Mouse (Mus musculus): ENCODE results near the gene Cplx3. TPM values are rescaled to one million over a fixed set of nuclear protein-coding genes. Genes with fewer than 3 reads are reported as not detected.

The Cplx3 gene
- polyA plus RNA-seq, 1 experiment from 2014 or later, result not detected

- Histone ChIP-seq H3K4me2 (peak overlapping the region; percentile 54), H3K27ac (peak overlapping the region; percentile 94), H3K36me3 (no peaks in the 10 kb centered on the region), H3K9me3 (replicated peaks) (no peaks in the 10 kb centered on the region), H3K4me1 (replicated peaks) (peaks cover 80% of the 10 kb centered on the region), H3K9ac (peak overlapping the region; percentile 34), H3K27me3 (no peaks in the 10 kb centered on the region), H3K4me3 (peak overlapping the region; percentile 2)
- 2% methylated on average over 6 of the region's 6 CpGs for WGBS
- ATAC-seq (replicated peaks; ENCODE audit: insufficient number of reproducible peaks, insufficient read depth, low FRiP score, low read depth), result peak; percentile 67
Measured at GRCm38 (mm10) chr9:57637741-57638322, 31.8 kb upstream of the Cplx3 start.

DNA sequence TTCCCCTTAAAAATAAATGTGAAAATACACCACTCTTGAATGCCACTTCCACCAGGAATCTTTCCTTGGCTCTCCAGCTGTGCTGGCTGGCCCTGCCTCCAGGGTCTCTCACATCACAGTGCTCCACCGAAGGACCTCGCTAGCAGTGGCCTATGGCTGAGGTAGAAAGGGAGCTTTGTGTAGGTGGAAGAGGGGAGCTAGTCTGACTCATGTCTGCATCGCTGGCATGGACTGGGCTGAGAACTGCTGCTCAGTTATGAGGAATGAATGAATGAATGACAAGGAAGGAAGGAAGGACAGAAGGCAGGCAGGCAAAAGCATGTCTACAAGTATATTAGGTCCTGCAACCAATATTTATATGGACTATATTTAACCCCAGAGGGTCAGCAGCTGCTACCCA lies 31.2 kb upstream of the Cplx3 start:
- H3K27me3 ChIP-seq, result no peaks in the 10 kb centered on the region
- H3K36me3 ChIP-seq, result no peaks in the 10 kb centered on the region
- 31% methylated on average over 3 of the region's 3 CpGs for WGBS
- H3K9ac ChIP-seq, result peak overlapping the region; percentile 34; the same call in 1 of the 2 replicates
- peak overlapping the region; percentile 54 for H3K4me2 ChIP-seq
- peak; percentile 0; the same call in 1 of the 2 replicates for ATAC-seq (replicated peaks; ENCODE audit: insufficient number of reproducible peaks, insufficient read depth, low FRiP score, low read depth)
- H3K4me1 ChIP-seq (replicated peaks), result peaks cover 76% of the 10 kb centered on the region
- peak overlapping the region; percentile 94 for H3K27ac ChIP-seq
- peak overlapping the region; percentile 2 for H3K4me3 ChIP-seq
- no peaks in the 10 kb centered on the region for H3K9me3 ChIP-seq (replicated peaks)

- Histone ChIP-seq H3K4me1 (replicated peaks) (peaks cover 43% of the 10 kb centered on the region), H3K27ac (no peak overlapping the region), H3K9ac (no peak overlapping the region), H3K4me3 (no peak overlapping the region), H3K36me3 (peaks cover 26% of the 10 kb centered on the region), H3K4me2 (no peak overlapping the region), H3K27me3 (no peaks in the 10 kb centered on the region), H3K9me3 (replicated peaks) (no peaks in the 10 kb centered on the region)
- no peak for ATAC-seq (replicated peaks; ENCODE audit: insufficient number of reproducible peaks, insufficient read depth, low FRiP score, low read depth)
- 25% methylated on average over 4 of the region's 4 CpGs for WGBS
Measured at GRCm38 (mm10) chr9:57633481-57634024, 27.5 kb upstream of the Cplx3 start.

DNA sequence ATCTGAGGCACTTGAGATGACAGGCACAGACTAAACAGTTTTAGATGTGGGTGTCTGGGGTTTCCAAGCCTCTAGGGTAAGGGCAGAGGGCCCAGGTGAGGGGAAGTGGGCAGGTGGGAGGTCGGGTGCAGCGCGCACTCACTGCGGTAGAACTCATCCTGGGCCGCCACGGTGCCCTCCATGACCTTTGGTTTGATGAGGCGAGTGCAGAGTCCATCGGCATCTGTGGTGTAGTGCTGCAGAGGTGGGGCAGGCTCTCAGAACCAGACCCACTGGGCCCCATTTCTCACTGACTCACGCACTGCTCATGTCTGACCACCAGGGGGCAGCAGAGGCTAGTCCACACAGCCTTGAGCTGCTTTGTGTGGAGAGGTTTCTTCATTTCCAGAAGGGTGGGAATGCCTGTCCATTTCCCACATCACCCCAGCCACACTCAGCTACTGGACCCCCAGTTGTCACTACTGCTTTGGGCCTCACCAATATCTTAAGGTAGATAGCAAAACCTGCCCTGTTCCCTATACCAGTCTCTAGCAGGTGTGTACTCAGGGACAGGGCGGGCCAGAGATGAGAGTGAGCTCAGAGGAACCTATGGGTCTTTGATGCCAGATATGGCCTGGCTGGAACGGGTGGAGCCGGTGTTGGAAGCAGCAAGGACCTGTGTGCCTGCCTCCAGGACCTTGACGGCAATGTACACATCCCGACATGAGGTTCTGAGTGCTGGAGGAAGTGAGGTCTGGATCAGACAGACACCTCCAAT lies 23.2 kb upstream of the Cplx3 start:
- H3K27me3 ChIP-seq, result no peaks in the 10 kb centered on the region
- no peak overlapping the region for H3K4me2 ChIP-seq
- no peak overlapping the region for H3K9ac ChIP-seq
- no peak overlapping the region for H3K4me3 ChIP-seq
- H3K36me3 ChIP-seq, result peaks cover 60% of the 10 kb centered on the region
- ATAC-seq (replicated peaks; ENCODE audit: insufficient number of reproducible peaks, insufficient read depth, low FRiP score, low read depth), result peak; percentile 53; the same call in 1 of the 2 replicates
- no peaks in the 10 kb centered on the region for H3K9me3 ChIP-seq (replicated peaks)
- 63% methylated on average over 14 of the region's 14 CpGs for WGBS
- no peak overlapping the region for H3K27ac ChIP-seq
- H3K4me1 ChIP-seq (replicated peaks), result peaks cover 17% of the 10 kb centered on the region

GRCm38 (mm10) chr9:57628717-57629116 lies 22.6 kb upstream of the Cplx3 start:
- Histone ChIP-seq H3K4me3 (no peak overlapping the region), H3K27ac (no peak overlapping the region), H3K36me3 (peaks cover 60% of the 10 kb centered on the region), H3K9me3 (replicated peaks) (no peaks in the 10 kb centered on the region), H3K4me2 (no peak overlapping the region), H3K9ac (no peak overlapping the region), H3K4me1 (replicated peaks) (peaks cover 11% of the 10 kb centered on the region), H3K27me3 (no peaks in the 10 kb centered on the region)
- ATAC-seq (replicated peaks; ENCODE audit: insufficient number of reproducible peaks, insufficient read depth, low FRiP score, low read depth), result no peak
- 87% methylated on average over 12 of the region's 12 CpGs for WGBS

GRCm38 (mm10) chr9:57627892-57628291 lies 21.8 kb upstream of the Cplx3 start:
- Histone ChIP-seq H3K4me3 (no peak overlapping the region), H3K9ac (no peak overlapping the region), H3K27me3 (no peaks in the 10 kb centered on the region), H3K4me1 (replicated peaks) (0 out of 2 replicates have a peak, but pooled peaks cover 3% of the 10 kb centered on the region), H3K9me3 (replicated peaks) (no peaks in the 10 kb centered on the region), H3K36me3 (peaks cover 60% of the 10 kb centered on the region), H3K4me2 (no peak overlapping the region), H3K27ac (no peak overlapping the region)
- ATAC-seq (replicated peaks; ENCODE audit: insufficient number of reproducible peaks, insufficient read depth, low FRiP score, low read depth), result no peak
- 91% methylated on average over 11 of the region's 11 CpGs for WGBS

GRCm38 (mm10) chr9:57627191-57627590 lies 21.1 kb upstream of the Cplx3 start:
- Histone ChIP-seq H3K4me3 (no peak overlapping the region), H3K9me3 (replicated peaks) (no peaks in the 10 kb centered on the region), H3K27me3 (no peaks in the 10 kb centered on the region), H3K4me1 (replicated peaks) (0 out of 2 replicates have a peak, but pooled peaks cover 3% of the 10 kb centered on the region), H3K36me3 (peaks cover 60% of the 10 kb centered on the region), H3K27ac (no peak overlapping the region), H3K4me2 (no peak overlapping the region), H3K9ac (no peak overlapping the region)
- 87% methylated on average over 17 of the region's 17 CpGs for WGBS
- no peak for ATAC-seq (replicated peaks; ENCODE audit: insufficient number of reproducible peaks, insufficient read depth, low FRiP score, low read depth)

- no peak for ATAC-seq (replicated peaks; ENCODE audit: insufficient number of reproducible peaks, insufficient read depth, low FRiP score, low read depth)
- peaks cover 55% of the 10 kb centered on the region for H3K36me3 ChIP-seq
- no peak overlapping the region for H3K4me3 ChIP-seq
Measured at GRCm38 (mm10) chr9:57625674-57626500, 19.8 kb upstream of the Cplx3 start.

DNA sequence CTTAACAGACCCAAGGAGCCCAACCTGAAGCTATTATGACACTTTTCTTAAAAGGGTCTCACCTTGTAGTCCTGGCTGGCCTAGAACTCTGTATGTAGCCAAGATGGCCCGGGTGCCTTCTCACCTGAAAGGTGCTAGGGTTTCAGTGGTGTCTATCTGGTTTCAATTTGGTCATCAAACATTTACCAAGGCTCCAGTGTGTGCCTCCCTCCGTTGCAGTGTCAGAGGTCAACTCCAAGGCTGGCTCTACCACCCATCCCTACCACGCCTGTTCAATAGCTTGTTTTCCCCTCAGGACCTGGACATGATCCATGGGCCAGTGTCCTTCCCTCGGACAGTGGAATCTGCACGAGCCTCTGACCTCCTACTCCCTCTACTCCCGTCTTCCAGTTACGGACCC lies 18.2 kb upstream of the Cplx3 start:
- ATAC-seq (replicated peaks; ENCODE audit: insufficient number of reproducible peaks, insufficient read depth, low FRiP score, low read depth), result no peak
- Histone ChIP-seq H3K36me3 (peaks cover 40% of the 10 kb centered on the region), H3K4me1 (replicated peaks) (no peaks in the 10 kb centered on the region), H3K4me3 (no peak overlapping the region), H3K4me2 (no peak overlapping the region), H3K27ac (no peak overlapping the region), H3K9me3 (replicated peaks) (no peaks in the 10 kb centered on the region), H3K27me3 (no peaks in the 10 kb centered on the region), H3K9ac (no peak overlapping the region)
- WGBS, result 82% methylated on average over 7 of the region's 7 CpGs

More at GRCm38 (mm10) chr9:57625674-57626500, 19.8 kb upstream of the Cplx3 start:
- H3K9ac ChIP-seq, result no peak overlapping the region
- 0 out of 2 replicates have a peak, but pooled peaks cover 3% of the 10 kb centered on the region for H3K4me1 ChIP-seq (replicated peaks)
- no peaks in the 10 kb centered on the region for H3K9me3 ChIP-seq (replicated peaks)
- no peaks in the 10 kb centered on the region for H3K27me3 ChIP-seq
- no peak overlapping the region for H3K4me2 ChIP-seq
- no peak overlapping the region for H3K27ac ChIP-seq
- 83% methylated on average over 15 of the region's 15 CpGs for WGBS

DNA sequence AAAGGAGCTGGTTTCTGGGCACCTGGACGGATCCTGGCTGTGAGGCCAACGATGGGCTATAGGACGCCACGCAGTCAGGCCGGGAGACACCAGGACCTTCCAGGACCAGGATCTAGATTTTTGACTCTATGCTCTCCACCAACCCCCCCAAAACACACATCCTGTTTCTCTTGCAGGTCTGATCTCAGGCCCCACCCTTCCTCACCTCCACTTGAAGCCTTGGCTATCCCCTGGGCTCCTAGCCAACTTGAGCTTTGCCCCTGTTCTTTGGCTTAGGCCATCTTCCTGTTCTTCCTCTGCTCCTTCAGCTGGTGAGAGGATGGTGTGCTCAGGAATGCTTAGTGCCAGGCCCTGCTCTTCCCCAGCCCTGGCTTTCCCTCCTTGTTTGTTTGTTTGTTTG lies 14.6 kb upstream of the Cplx3 start, which contains the start of gene Lman1l:
Gene Lman1l (minus strand): TSS at position 101 of the 400 bp plus-strand sequence.
- no peak for ATAC-seq (replicated peaks; ENCODE audit: insufficient number of reproducible peaks, insufficient read depth, low FRiP score, low read depth)
- WGBS, result 83% methylated on average over 5 of the region's 5 CpGs

GRCm38 (mm10) chr9:57618854-57619253 lies 12.8 kb upstream of the Cplx3 start:
- Histone ChIP-seq H3K4me3 (no peak overlapping the region), H3K27me3 (no peaks in the 10 kb centered on the region), H3K4me2 (no peak overlapping the region), H3K4me1 (replicated peaks) (peaks cover 6% of the 10 kb centered on the region; the same call in 1 of the 2 replicates), H3K9me3 (replicated peaks) (no peaks in the 10 kb centered on the region), H3K27ac (no peak overlapping the region), H3K36me3 (no peaks in the 10 kb centered on the region), H3K9ac (no peak overlapping the region)
- WGBS, result 63% methylated on average over 8 of the region's 8 CpGs
- no peak for ATAC-seq (replicated peaks; ENCODE audit: insufficient number of reproducible peaks, insufficient read depth, low FRiP score, low read depth)

More for the DNA sequence above, 14.6 kb upstream of the Cplx3 start, which contains the start of gene Lman1l:
- Histone ChIP-seq H3K9ac (no peak within 1 kb of the TSS), H3K4me2 (no peak within 1 kb of the TSS), H3K9me3 (replicated peaks) (no peaks in the 10 kb centered on the region), H3K36me3 (peaks cover 7% of the 10 kb centered on the region), H3K4me3 (no peak within 1 kb of the TSS), H3K4me1 (replicated peaks) (no peaks in the 10 kb centered on the region), H3K27me3 (no peaks in the 10 kb centered on the region), H3K27ac (no peak within 1 kb of the TSS)
